Comparison of ENCODE assay signal across 15 mouse cellular contexts in the genomic region with DNA sequence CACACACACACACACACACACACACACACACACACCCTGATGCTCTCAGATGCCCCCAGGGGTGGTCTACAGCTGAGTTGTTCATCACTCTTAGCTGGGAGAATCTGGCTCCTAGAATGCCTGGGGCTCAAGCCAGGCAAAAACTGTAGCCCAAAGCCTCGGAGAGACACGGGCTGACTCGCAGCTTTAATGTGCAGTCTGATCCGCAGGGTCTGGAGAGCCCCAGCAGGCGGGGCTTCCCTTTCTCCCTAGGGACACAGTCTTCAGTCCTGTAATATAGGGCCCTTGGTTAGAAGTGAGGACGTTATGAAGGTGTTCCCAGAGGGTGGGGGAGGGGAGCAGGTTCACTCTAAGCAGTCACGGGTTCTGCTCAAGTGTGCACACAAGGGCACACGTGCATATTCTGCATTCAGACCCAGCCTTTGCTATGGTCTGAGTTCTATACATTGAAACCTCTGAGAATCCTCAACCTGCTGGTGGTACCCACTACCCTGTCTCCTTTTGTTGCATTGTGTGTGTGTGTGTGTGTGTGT. TPM values are rescaled to one million over a fixed set of nuclear protein-coding genes. Genes with fewer than 3 reads are reported as not detected.
DNase-seq lines count a peak whose midpoint lies in the region; ATAC-seq and TF ChIP-seq lines count a peak whose summit lies in the region.
"Had no signal": no experiment of that assay in that cellular context is flagged by ENCODE, and none has a peak within 500 bp of the region (broad histone marks: within the 10 kb centered on the region; RNA-seq: fewer than 3 reads in every experiment).

No protein-coding gene starts in this region.

- H3K4me1 ChIP-seq in heart, postnatal 0 days (ENCODE audit: control insufficient read depth, insufficient read depth), result peaks cover 16% of the 10 kb centered on the region
- peaks cover 29% of the 10 kb centered on the region for H3K4me1 ChIP-seq in midbrain, embryonic 11.5 days (ENCODE audit: control insufficient read depth, insufficient read depth, low read length)
- H3K4me1 ChIP-seq in midbrain, embryonic 16.5 days (ENCODE audit: control insufficient read depth, insufficient read depth, low read length), result peaks cover 8% of the 10 kb centered on the region
- H3K4me1 ChIP-seq in midbrain, embryonic 14.5 days (ENCODE audit: control insufficient read depth, insufficient read depth, low read length), result peaks cover 24% of the 10 kb centered on the region; the same call in 1 of the 2 replicates

- H3K27ac ChIP-seq in heart, postnatal 0 days (ENCODE audit: low read depth), result no peak overlapping the region
- H3K27ac ChIP-seq in midbrain, embryonic 11.5 days (ENCODE audit: low read depth, low read length), result no peak overlapping the region
- H3K27ac ChIP-seq in midbrain, embryonic 16.5 days (ENCODE audit: low read length), result no peak overlapping the region
- H3K27ac ChIP-seq in midbrain, embryonic 14.5 days (replicated peaks; ENCODE audit: low read depth, low read length), result no peak overlapping the region
- H3K27ac ChIP-seq: embryonic facial prominence, embryonic 12.5 days; forebrain, embryonic 12.5 days; layer of hippocampus, adult 2 months had no signal

- 29% methylated on average over 8 of the region's 8 CpGs for WGBS in heart, postnatal 0 days
- 19% methylated on average over 8 of the region's 8 CpGs for WGBS in midbrain, embryonic 11.5 days
- 16% methylated on average over 8 of the region's 8 CpGs for WGBS in midbrain, embryonic 16.5 days
- WGBS in midbrain, embryonic 14.5 days, result 13% methylated on average over 8 of the region's 8 CpGs

- H3K4me3 ChIP-seq in heart, postnatal 0 days (ENCODE audit: low read depth, low read length), result no peak overlapping the region
- no peak overlapping the region for H3K4me3 ChIP-seq in midbrain, embryonic 11.5 days (ENCODE audit: low read depth, low read length)
- no peak overlapping the region for H3K4me3 ChIP-seq in midbrain, embryonic 16.5 days (ENCODE audit: low read depth, low read length)
- no peak overlapping the region for H3K4me3 ChIP-seq in midbrain, embryonic 14.5 days (replicated peaks; ENCODE audit: low read depth, low read length)
- H3K4me3 ChIP-seq: embryonic facial prominence, embryonic 12.5 days; forebrain, embryonic 12.5 days; layer of hippocampus, adult 2 months had no signal

- peaks cover 13% of the 10 kb centered on the region; the same call in 1 of the 2 replicates for H3K27me3 ChIP-seq in heart, postnatal 0 days (ENCODE audit: control insufficient read depth, insufficient read depth, low read length)
- peaks cover 21% of the 10 kb centered on the region for H3K27me3 ChIP-seq in midbrain, embryonic 11.5 days (ENCODE audit: control insufficient read depth, insufficient read depth, low read length)
- H3K27me3 ChIP-seq in midbrain, embryonic 16.5 days (ENCODE audit: control insufficient read depth, insufficient read depth, low read depth, low read length), result peaks cover 12% of the 10 kb centered on the region
- peaks cover 7% of the 10 kb centered on the region for H3K27me3 ChIP-seq in midbrain, embryonic 14.5 days (ENCODE audit: control insufficient read depth, insufficient read depth, low read length)

- intact Hi-C loops in heart, postnatal 36 days (cut with DNase I), result no loop called here

- 0 out of 2 replicates have a peak, but pooled peaks have one; percentile 16 for ATAC-seq in heart, postnatal 0 days (ENCODE audit: insufficient read depth, low read depth)
- ATAC-seq in midbrain, embryonic 11.5 days (ENCODE audit: low FRiP score), result no peak
- no peak for ATAC-seq in midbrain, embryonic 16.5 days
- ATAC-seq in midbrain, embryonic 14.5 days (ENCODE audit: low FRiP score, low TSS enrichment), result no peak
- ATAC-seq in granulocyte monocyte progenitor cell, adult 5-6 weeks (replicated peaks; ENCODE audit: poor library complexity, severe bottlenecking), result no peak

- no peak overlapping the region for H3K9ac ChIP-seq in heart, postnatal 0 days (replicated peaks; ENCODE audit: low read depth, low read length)
- H3K9ac ChIP-seq in midbrain, embryonic 11.5 days (ENCODE audit: low read length), result no peak overlapping the region
- no peak overlapping the region for H3K9ac ChIP-seq in midbrain, embryonic 16.5 days (ENCODE audit: low read depth, low read length)
- no peak overlapping the region for H3K9ac ChIP-seq in midbrain, embryonic 14.5 days (replicated peaks; ENCODE audit: low read length)
- H3K9ac ChIP-seq: embryonic facial prominence, embryonic 12.5 days; forebrain, embryonic 12.5 days had no signal

- no peak for TF ChIP-seq CTCF in heart, postnatal 0 days (IDR thresholded peaks at IDR 0.05; ENCODE audit: low read depth)

- TF ChIP-seq EP300 in heart, postnatal 0 days (IDR thresholded peaks at IDR 0.05; ENCODE audit: low read depth), result no peak

- H3K9me3 ChIP-seq in heart, postnatal 0 days (replicated peaks; ENCODE audit: control insufficient read depth, low read length), result no peaks in the 10 kb centered on the region
- H3K9me3 ChIP-seq in midbrain, embryonic 11.5 days (ENCODE audit: control insufficient read depth, low read length), result no peaks in the 10 kb centered on the region
- no peaks in the 10 kb centered on the region for H3K9me3 ChIP-seq in midbrain, embryonic 16.5 days (replicated peaks; ENCODE audit: control insufficient read depth, low read length, poor library complexity, severe bottlenecking)
- no peaks in the 10 kb centered on the region for H3K9me3 ChIP-seq in midbrain, embryonic 14.5 days (ENCODE audit: control insufficient read depth, low read length)
- H3K9me3 ChIP-seq: embryonic facial prominence, embryonic 12.5 days; forebrain, embryonic 12.5 days had no signal

- H3K4me2 ChIP-seq in heart, postnatal 0 days (ENCODE audit: low read depth, low read length), result no peak overlapping the region
- no peak overlapping the region for H3K4me2 ChIP-seq in midbrain, embryonic 11.5 days
- H3K4me2 ChIP-seq in midbrain, embryonic 16.5 days (ENCODE audit: low read length), result no peak overlapping the region
- no peak overlapping the region for H3K4me2 ChIP-seq in midbrain, embryonic 14.5 days (ENCODE audit: low read length)
- H3K4me2 ChIP-seq: embryonic facial prominence, embryonic 12.5 days; forebrain, embryonic 12.5 days; liver, embryonic 11.5 days had no signal

- DNase-seq in heart, postnatal 0 days (ENCODE audit: low spot score), result no peak
- DNase-seq in heart, postnatal 36 days, result no peak
- peak; percentile 88 for DNase-seq in midbrain, embryonic 11.5 days (ENCODE audit: low spot score, missing footprints)
- peak; percentile 32 for DNase-seq in MN1 (ENCODE audit: low spot score)
- peak; percentile 62 for DNase-seq in midbrain, embryonic 14.5 days
- DNase-seq: cerebellum, postnatal 10 days; kidney, adult 9 months; spleen, adult 18-20 months had no signal

- H3K36me3 ChIP-seq in heart, postnatal 0 days (replicated peaks; ENCODE audit: control insufficient read depth, insufficient read depth, low read length), result no peaks in the 10 kb centered on the region
- H3K36me3 ChIP-seq in midbrain, embryonic 11.5 days (ENCODE audit: control insufficient read depth, insufficient read depth, low read length), result no peaks in the 10 kb centered on the region
- H3K36me3 ChIP-seq in midbrain, embryonic 16.5 days (ENCODE audit: control insufficient read depth, insufficient read depth, low read length), result no peaks in the 10 kb centered on the region
- H3K36me3 ChIP-seq in midbrain, embryonic 14.5 days (ENCODE audit: control insufficient read depth, insufficient read depth, low read length), result no peaks in the 10 kb centered on the region
- H3K36me3 ChIP-seq: embryonic facial prominence, embryonic 12.5 days; forebrain, embryonic 12.5 days had no signal

RNA-seq across cellular contexts. Expression of a gene that starts 17.1 kb away (rescaled TPM):
- total RNA-seq in heart, postnatal 0 days (2014; rRNA removed; ENCODE audit: low replicate concordance), result 10.1 and 11.7 TPM in 2 replicates
- 1.4 TPM in 2 replicates for polyA plus RNA-seq in heart, postnatal 0 days (2015; fragmentation: Nextera tagmentation; extraction: Ambion mirVana)
- total RNA-seq in heart, postnatal 36 days (2021), result 1 to 10 TPM; 5.4 to 7.0 TPM
- polyA plus RNA-seq in midbrain, embryonic 11.5 days (2014; fragmentation: Nextera tagmentation; extraction: Ambion mirVana), result 2.2 and 2.5 TPM in 2 replicates
- polyA plus RNA-seq in midbrain, embryonic 16.5 days (2015; fragmentation: Nextera tagmentation; extraction: Ambion mirVana), result 0.94 and 1.0 TPM in 2 replicates
- polyA plus RNA-seq in midbrain, embryonic 14.5 days (2014; fragmentation: Nextera tagmentation; extraction: Ambion mirVana), result 1.2 and 1.7 TPM in 2 replicates
- 0.88 TPM in 1 of 2 replicates, not detected in the other for total RNA-seq in granulocyte monocyte progenitor cell, adult 5-6 weeks (2014; fragmentation: Nextera tagmentation)
- 0.10 TPM in 1 of 2 replicates, not detected in the other for total RNA-seq in granulocyte monocyte progenitor cell, adult 5-6 weeks (2017)
- total RNA-seq: hematopoietic stem cell, adult 5-6 weeks had no signal

RNA-seq across cellular contexts. Expression of a gene that starts 44.6 kb away (rescaled TPM):
- total RNA-seq in heart, postnatal 0 days (2014; rRNA removed; ENCODE audit: low replicate concordance), result 0.66 and 2.5 TPM in 2 replicates
- polyA plus RNA-seq in heart, postnatal 0 days (2015; fragmentation: Nextera tagmentation; extraction: Ambion mirVana), result 1.5 and 1.6 TPM in 2 replicates
- 10 to 100 TPM; 22.2 to 39.7 TPM for total RNA-seq in heart, postnatal 36 days (2021)
- 0.47 and 0.61 TPM in 2 replicates for polyA plus RNA-seq in midbrain, embryonic 11.5 days (2014; fragmentation: Nextera tagmentation; extraction: Ambion mirVana)
- polyA plus RNA-seq in midbrain, embryonic 16.5 days (2015; fragmentation: Nextera tagmentation; extraction: Ambion mirVana), result 1.1 and 1.3 TPM in 2 replicates
- 0.84 and 0.89 TPM in 2 replicates for polyA plus RNA-seq in midbrain, embryonic 14.5 days (2014; fragmentation: Nextera tagmentation; extraction: Ambion mirVana)
- total RNA-seq in granulocyte monocyte progenitor cell, adult 5-6 weeks (2014; fragmentation: Nextera tagmentation), result not detected in 2 replicates
- not detected in 2 replicates for total RNA-seq in granulocyte monocyte progenitor cell, adult 5-6 weeks (2017)
- total RNA-seq: hematopoietic stem cell, adult 5-6 weeks had no signal

Comparison
In these comparisons a context has a peak if more than half of its experiments do, and no peak if none do; other contexts are left out.
1. DNase-seq: peak in midbrain, embryonic 11.5 days (single experiment), MN1 (single experiment) and midbrain, embryonic 14.5 days (single experiment); none in heart, postnatal 0 days (single experiment) and heart, postnatal 36 days (0 of 2).